Mouse (Mus musculus) splenic B cell, adult 2 months (primary cell): ENCODE results near the gene Efcc1.

Source experiments
- DNase-seq: peaks from one replicate; pipeline ENCODE4 v3.0.0-alpha.2; 2011; ENCODE audit warnings: low read depth, low spot score
- H3K27me3 ChIP-seq: 2 replicates; pipeline ENCODE4 v1.6.1; 2012; ENCODE audit warnings: mild to moderate bottlenecking, low read length, moderate library complexity, mixed read lengths; ENCODE audit not compliant: control insufficient read depth, poor library complexity, insufficient read depth, severe bottlenecking
- H3K36me3 ChIP-seq: 2 replicates; pipeline ENCODE4 v1.6.1; 2012; ENCODE audit warnings: mild to moderate bottlenecking, low read length, moderate library complexity, mixed read lengths; ENCODE audit not compliant: control insufficient read depth, poor library complexity, insufficient read depth, severe bottlenecking

Gene Efcc1

DNA sequence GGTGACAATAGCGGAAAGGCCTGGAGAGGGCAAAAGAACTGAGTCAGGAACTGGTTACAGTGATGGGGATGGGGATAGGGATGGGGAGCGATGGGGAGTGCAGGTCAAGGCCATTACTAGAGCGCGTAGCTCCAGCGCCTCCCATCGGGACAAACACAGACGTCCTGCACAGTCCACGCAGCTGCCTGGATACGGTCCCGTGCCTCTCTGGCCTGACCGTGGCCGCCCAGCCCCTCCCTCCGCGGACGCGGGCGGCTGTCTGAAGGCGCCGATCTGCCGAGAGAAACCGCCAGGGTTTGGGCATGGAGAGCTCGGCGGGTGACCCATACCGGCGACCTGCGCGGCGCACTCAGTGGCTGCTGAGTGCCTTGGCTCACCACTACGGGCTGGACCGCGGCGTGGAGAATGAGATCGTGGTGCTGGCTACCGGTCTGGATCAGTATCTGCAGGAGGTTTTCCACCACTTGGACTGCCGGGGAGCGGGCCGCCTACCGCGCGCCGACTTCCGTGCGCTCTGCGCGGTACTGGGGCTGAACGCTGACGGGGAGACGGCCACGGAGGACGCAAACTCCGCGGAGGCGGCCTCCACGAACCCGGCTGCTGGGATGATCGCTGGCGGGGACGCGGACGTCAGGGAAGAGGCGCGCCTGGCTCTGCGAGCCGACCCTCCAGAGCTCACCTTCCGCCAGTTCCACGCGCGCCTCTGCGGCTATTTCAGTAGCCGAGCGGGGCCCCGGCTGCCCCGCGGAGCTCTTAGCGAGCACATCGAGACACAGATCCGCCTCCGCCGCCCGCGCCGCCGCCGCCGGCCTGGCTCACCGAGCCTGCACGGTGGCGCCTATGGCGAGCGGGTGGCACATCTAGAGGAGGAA is at the start of gene Efcc1:
Efcc1 (plus strand) TSS at position 279 of the 872 bp plus-strand sequence.
- no peaks in the 10 kb centered on the region for H3K36me3 ChIP-seq
- H3K27me3 ChIP-seq: no peaks in the 10 kb centered on the region
- no peak for DNase-seq

DNA sequence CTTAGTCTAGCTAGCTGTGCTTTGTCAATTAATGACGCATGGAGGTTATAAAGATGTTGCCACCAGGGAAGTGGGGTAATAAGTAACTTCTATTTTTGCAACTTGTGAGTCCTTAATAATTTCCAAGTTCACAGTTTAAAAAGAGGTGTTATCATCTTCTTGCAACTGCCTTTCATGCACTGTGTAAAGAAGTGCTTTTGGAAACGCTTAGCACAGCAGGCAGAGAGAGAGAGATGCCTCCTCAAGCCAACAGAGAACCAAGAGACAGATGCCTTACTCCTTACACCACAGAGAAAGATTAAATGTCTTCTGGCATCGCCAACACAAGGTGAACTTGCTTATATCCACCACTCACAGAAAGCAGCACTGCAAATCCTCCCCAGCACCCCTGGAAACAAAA is 34.7 kb upstream of the Efcc1 start:
- no peak for DNase-seq
- Histone ChIP-seq H3K27me3 (no peaks in the 10 kb centered on the region), H3K36me3 (no peaks in the 10 kb centered on the region)

DNA sequence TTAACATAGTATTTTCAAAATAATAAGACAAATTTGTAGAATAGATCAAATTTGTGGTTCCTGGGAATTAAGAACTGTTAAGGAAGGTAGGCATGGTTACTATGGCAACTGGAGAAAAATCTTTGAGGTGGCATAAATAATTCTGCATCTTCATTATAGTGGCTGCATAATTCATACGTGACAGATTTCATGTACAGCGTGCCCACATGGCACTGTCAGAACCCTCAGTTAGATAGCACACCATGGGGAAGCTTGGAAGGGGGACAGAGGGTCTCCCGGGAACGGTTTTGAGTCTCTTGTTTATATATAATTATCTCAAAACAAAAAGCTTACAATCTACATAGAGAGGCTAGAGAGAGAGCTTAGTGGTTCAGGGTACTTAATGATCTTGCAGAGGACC is 34.1 kb upstream of the Efcc1 start:
- Histone ChIP-seq H3K27me3 (no peaks in the 10 kb centered on the region), H3K36me3 (no peaks in the 10 kb centered on the region)
- no peak for DNase-seq

DNA sequence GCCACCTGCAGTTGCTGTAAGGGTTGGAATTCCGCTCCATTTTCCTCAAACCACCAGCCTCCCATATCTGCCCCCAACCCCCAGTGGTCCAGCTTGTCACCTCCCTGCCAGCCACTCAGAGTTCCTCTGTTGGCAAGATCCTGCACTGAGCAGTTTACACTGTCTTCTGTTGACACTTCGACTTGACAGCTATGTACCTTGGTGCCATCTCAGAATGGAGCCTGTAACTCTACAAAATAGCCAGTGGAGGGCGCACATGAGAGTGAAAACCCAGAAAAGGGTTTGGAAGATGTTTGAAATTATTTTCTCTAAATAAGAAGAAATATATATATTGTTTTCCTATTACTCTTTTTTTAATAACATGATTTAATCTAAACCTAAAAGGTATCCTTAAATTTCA is 24.4 kb upstream of the Efcc1 start:
- DNase-seq: peak; percentile 35
- no peaks in the 10 kb centered on the region for H3K36me3 ChIP-seq
- H3K27me3 ChIP-seq: no peaks in the 10 kb centered on the region

DNA sequence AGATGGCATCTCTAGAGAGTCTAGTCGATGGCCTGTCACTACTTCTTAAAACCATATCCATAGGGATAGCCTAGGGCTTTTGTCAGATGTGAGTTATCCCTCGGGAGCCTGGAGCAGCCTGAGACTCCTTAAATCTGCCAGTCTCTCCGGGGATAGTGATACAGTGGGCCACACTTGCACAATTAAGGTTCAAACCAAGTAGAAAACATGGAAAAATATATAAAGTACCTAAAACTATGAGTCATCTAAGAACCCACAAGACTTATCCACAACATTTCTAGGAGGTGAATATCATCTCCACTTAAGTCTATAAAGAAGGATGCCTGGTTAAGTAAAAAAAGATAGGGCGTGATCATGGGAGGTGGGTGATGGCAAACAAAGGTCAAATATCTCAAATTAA is 18.4 kb upstream of the Efcc1 start:
- DNase-seq: no peak
- Histone ChIP-seq H3K36me3 (no peaks in the 10 kb centered on the region), H3K27me3 (no peaks in the 10 kb centered on the region)

DNA sequence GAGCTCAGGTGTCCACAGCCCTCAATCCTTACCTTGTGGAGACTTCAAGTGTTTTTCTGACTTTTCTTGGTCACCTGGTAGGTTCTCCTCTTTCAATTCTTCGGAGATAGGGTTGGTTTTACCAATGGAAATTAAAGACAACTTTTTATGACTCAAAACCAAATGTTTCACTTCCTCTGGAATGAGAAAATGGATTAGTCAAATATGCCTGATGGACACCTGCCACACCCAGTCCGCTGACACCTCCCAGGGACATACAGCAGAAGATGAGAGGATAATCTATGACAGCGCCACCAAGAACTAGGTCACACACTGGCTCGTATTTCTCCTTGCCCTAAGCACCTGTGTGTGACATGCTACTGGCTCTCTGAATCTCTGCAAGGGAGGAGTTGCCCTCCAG is 16.6 kb upstream of the Efcc1 start:
- no peaks in the 10 kb centered on the region for H3K27me3 ChIP-seq
- H3K36me3 ChIP-seq: no peaks in the 10 kb centered on the region
- DNase-seq: no peak

DNA sequence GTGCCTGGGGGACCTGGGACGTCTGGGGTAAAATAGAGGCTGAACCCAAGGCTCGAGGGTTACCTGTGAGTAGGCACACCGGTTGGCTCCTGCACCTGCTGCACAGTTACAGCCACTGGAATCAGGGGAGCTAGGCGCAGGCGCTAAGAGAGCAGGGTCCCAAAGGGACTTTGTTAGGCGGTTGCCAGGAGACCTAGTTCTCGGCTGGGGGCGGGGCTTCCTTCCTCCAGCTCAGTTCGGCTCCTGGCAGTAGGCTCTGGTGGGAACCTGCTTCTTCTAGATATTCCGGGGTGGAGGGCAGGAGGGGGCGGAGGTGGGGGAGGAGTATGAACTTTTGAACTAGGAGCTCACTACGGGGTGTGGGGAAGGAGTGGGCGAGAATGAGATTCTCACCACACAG is 8.0 kb upstream of the Efcc1 start:
- peak; percentile 26 for DNase-seq
- Histone ChIP-seq H3K27me3 (no peaks in the 10 kb centered on the region), H3K36me3 (no peaks in the 10 kb centered on the region)

DNA sequence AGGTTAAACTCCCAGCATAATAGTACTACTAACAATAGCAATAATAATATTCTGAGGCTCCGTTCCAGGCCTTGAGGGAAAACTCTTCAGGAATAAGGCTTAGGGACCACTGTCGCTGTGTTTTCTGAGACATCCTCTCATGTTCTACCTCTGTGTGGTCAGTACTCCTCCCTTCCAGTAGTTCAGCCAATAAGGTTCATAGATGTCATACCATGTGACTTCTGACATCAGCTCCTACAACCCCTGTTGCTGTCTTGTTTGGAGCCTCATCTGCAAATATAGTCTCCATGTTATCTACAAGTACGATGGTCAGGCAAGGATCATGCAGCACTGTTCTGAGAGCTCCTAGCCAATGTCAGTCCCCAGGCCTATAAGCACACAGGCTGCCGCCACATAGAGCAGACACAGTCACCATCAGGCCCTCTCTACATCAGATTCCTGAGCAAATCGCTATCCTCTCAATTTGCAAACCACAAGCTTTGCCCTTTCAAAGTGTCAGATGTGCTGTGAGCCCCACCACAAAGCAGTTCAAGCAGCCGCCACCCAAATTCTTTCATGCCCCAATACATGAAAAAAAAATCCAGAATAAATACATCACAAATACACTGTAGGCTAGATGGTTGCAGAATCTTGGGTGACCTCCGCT is 5.3 kb upstream of the Efcc1 start:
- Histone ChIP-seq H3K36me3 (no peaks in the 10 kb centered on the region), H3K27me3 (no peaks in the 10 kb centered on the region)
- DNase-seq: no peak

DNA sequence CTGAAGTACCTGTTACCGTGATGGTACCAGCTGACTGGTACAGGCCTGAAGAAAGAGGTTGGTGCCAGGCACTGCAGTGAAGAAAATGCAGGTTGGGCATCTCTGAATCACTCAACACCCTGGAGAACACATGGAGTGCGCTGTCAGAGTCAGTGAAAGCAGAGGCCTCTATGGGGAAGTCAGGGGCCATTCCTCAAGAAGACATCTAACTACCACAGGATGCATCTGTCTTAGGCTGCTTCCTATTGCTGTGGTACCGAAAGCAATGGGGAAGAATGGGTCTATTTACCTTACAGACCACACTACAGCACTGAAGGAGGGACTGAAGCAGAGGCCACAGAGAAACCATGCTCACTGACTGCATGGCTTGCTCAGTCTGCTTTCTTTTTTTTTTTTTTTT is 2.6 kb upstream of the Efcc1 start:
- Histone ChIP-seq H3K36me3 (no peaks in the 10 kb centered on the region), H3K27me3 (no peaks in the 10 kb centered on the region)
- no peak for DNase-seq

DNA sequence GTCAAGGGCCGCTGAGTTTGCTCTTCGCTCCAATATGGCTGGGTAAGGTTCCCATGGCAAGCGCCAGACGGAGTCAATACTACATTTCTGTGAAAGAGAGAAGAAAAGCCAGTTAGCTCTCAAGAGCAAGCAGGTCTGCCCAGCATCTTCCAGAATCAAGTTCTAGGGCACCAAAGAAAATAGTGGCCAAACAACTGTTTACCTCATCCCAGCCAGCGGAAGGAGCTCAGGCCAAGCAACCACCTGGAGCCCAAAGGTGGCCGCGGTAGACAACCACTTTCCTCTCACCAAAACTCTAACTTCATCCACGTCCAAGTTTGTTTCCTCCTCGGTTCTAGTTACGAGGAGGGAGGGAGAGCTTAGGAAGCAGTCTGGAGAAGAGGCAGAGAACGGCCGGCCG is 528 bp upstream of the Efcc1 start:
- no peak for DNase-seq
- Histone ChIP-seq H3K36me3 (no peaks in the 10 kb centered on the region), H3K27me3 (no peaks in the 10 kb centered on the region)

DNA sequence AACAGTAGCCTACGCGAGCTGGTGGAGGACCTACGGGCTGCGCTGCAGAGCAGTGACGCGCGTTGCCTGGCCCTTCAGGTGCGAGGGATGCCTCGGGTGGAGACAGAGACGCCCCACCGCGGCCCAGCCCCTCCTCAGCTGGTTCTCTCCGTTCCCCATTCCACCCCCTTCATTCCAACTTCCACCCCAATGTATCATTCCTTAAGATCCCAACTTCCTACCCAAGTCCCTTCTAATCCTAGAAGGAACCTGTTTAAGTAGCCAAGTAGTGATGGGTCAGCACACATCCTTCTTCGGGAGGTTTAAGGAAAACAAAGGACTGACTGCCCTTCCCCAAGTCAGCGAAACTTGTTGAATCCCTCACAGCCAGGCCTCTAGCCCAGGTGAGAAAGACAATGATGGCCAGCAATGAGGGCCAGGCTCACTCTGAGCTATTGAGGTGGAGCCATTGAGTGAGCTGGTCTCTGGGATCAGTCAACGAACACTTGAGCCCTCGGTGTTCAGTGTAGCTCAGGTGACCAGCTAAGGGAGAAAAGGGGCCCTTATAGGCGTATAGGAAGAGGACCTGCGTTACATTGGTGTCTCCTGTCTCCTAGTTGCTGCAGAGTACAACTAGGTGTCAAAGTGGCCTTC is 910 bp downstream of the Efcc1 start:
- Histone ChIP-seq H3K36me3 (no peaks in the 10 kb centered on the region), H3K27me3 (no peaks in the 10 kb centered on the region)
- no peak for DNase-seq

DNA sequence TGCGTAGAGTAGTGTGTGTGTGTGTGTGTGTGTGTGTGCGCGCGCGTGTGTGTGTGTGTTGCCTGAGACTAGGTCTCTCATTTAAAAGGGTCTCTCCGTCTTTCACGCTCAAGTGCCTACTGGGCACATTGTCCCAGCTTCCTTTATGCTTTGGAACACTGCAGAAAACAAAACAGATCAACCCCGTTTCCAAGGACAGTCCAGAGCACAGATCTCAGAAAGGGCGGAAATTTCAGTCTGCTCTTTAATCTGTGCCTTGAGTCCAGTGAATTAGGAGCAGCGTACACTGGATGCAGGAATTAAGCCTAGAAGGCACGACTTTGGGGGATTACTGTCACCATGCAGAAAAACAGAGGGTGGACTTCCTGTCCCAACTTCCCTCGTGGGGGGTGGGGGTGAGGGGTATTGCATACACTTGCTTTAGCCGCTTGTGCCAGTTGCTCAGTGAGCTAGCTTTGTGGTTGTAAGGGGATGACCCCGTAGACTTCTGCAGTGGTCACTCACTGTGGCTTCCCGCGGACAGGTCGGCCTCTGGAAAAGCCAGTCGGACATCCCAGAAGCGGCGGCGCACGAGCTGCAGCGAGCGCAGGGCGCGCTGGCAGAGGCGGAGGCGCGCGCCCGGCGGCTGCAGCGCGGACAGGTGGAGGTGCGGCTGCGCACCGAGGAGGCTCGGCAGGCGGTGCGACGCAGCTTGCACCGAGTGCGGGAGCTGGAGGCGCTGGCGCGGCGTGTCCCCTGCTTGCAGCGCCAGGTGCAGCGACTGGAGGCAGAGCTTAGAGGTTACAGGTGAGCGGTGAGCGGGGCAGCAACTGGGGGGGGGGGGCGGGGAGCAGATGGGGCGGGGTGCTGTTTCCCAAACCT is 1.7 kb downstream of the Efcc1 start:
- DNase-seq: no peak
- Histone ChIP-seq H3K27me3 (no peaks in the 10 kb centered on the region), H3K36me3 (no peaks in the 10 kb centered on the region)

DNA sequence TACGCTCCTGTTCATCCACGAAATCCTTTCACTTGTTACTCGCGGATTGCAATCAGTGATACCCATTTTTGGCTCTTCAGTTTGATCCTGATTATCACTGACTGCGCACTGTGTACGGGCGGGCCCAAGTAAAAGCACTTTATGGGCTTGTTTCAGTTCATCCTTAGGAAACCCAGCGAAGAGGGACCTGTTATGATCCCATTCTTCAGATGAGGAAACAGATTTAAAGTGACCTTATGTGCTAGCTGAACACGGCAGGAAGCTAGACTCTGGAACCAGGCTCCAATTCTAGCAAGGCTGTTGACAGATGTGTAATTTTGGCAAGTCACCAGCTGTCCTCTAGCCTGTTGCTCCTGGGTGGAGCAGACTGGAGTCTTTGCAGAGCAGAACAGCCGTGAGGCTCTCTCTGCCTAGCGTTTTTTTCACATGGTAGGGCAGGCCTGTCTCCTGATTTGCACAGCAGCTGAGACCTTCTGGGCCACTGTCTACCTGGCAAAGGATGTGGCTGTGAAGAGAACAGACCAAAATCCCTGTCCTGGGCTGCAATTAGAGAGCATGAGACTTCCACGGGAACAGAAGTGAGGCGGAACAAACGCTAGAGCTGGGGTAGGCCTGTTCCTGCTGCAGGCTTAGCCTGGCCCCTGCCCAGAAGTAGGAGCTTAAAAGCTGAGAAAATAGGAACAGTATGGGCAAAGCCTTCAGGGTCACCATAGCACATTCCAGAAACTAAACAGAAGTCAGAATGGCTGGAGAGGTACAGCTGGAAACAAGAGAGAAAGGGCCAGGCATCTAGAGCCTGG is 2.7 kb downstream of the Efcc1 start:
- no peaks in the 10 kb centered on the region for H3K27me3 ChIP-seq
- no peak for DNase-seq
- no peaks in the 10 kb centered on the region for H3K36me3 ChIP-seq

DNA sequence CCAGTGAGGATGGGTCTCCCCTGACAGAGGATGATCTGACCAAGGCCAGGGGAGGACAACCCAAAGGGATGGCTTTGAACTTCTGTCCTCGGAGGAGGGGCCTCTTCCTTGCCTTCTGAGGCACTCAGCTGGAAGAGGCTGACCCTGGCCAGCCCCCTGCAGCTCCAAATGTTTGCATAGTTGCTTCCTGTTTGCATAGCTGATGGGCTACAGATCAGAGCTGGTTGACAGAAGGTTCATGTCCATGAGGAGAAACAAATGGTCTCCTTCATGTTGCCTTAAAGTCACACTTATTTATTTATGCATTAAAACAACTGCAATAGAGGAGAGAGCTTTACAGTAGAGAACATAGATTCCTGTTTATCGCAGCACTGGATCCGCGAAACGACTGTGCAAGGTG is 3.5 kb downstream of the Efcc1 start:
- no peaks in the 10 kb centered on the region for H3K27me3 ChIP-seq
- DNase-seq: no peak
- no peaks in the 10 kb centered on the region for H3K36me3 ChIP-seq
